12 mouse cellular contexts compared by ENCODE assay signal in genomic region chr1:30588885-30589284, GRCm38 (mm10).
A peak's percentile ranks its signal among the peaks of the same experiment; 100 is the strongest.
DNase-seq lines count a peak whose midpoint lies in the region.
"Had no signal": no experiment of that assay in that cellular context is flagged by ENCODE, and none has a peak within 500 bp of the region (broad histone marks: within the 10 kb centered on the region; RNA-seq: fewer than 3 reads in every experiment).

No protein-coding gene starts in this region.

- peak; percentile 19 to 22 for DNase-seq in cerebellum, postnatal 10 days
- no peak for DNase-seq in cerebellum, adult 9-11 months
- DNase-seq in layer of hippocampus, adult 11-12 months (ENCODE audit: low spot score), result peak; percentile 7
- DNase-seq in layer of hippocampus, adult 9-10 months (ENCODE audit: low spot score), result no peak
- peak; percentile 19 for DNase-seq in right cerebral cortex, adult 18-20 months
- no peak for DNase-seq in right cerebral cortex, postnatal 10 days (ENCODE audit: low spot score in 2 of 2)
- no peak for DNase-seq in ovary, postnatal 10 days (ENCODE audit: low spot score)
- DNase-seq in gastrocnemius, adult 8-10 months (ENCODE audit: low spot score in 2 of 2), result no peak
- DNase-seq: B cell, adult 2 months; cerebellum, adult 9-10 months; gastrocnemius, postnatal 25 days; heart, postnatal 36 days had no signal

Comparison
In these comparisons a context has a peak if more than half of its experiments do, and no peak if none do; other contexts are left out.
1. DNase-seq: peak in cerebellum, postnatal 10 days (2 of 2), layer of hippocampus, adult 11-12 months (single experiment) and right cerebral cortex, adult 18-20 months (single experiment); none in cerebellum, adult 9-11 months (single experiment), layer of hippocampus, adult 9-10 months (single experiment), right cerebral cortex, postnatal 10 days (0 of 2), ovary, postnatal 10 days (single experiment) and gastrocnemius, adult 8-10 months (0 of 2).